Mouse (Mus musculus): Measurements from ENCODE around the gene Aox4. TPM values are rescaled to one million over a fixed set of nuclear protein-coding genes. Genes with fewer than 3 reads are reported as not detected.

Aox4 gene
- total and polyA plus RNA-seq, 3 experiments: 0.05 to 0.27 TPM; not detected in 1

DNA sequence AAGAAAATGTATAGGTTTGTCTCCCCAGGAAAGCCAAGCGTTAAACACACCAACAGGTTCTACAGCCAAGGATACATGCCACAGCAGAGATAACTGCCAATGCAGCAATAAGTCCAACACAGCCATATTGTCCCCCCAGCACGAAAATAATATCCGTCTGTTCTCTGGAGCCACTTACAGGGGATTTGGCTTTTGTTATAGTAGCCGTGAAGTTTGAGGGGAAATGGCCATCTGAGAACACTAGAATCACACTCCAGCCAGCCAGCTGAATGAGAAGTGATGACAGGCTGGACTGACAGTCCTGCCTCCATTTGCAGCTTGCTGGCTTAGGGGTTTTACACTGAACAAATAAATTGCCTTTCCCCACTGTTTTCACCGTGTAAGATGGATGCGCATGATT lies 10.9 kb downstream of the Aox4 start:
- Histone ChIP-seq H3K27ac (ENCODE audit: insufficient read depth, low read depth) (no peak overlapping the region), H3K36me3 (replicated peaks in 1 of 2; ENCODE audit: control insufficient read depth in 1 of 2, insufficient read depth in 1 of 2, low read length in 1 of 2) (no peaks in the 10 kb centered on the region), H3K27me3 (replicated peaks) (no peaks in the 10 kb centered on the region), H3K9me3 (replicated peaks; ENCODE audit: low read length) (no peaks in the 10 kb centered on the region), H3K4me3 (replicated peaks in 1 of 3; ENCODE audit: low read depth in 2 of 3, low read length in 2 of 3, poor library complexity in 1 of 3) (no peak overlapping the region), H3K79me2 (replicated peaks; ENCODE audit: control insufficient read depth, extremely low read depth, insufficient read depth, poor library complexity, severe bottlenecking) (no peaks in the 10 kb centered on the region), H3K9ac (ENCODE audit: insufficient read depth, low read depth) (no peak overlapping the region), H3K4me1 (ENCODE audit: control insufficient read depth in 1 of 2, insufficient read depth in 2 of 2) (no peaks in the 10 kb centered on the region), H3K4me2 (ENCODE audit: insufficient read depth, low read depth, poor library complexity, severe bottlenecking) (no peak overlapping the region)
- TF ChIP-seq HCFC1 (IDR thresholded peaks at IDR 0.05; ENCODE audit: low read depth, low read length) (no peak), E2F4 (IDR thresholded peaks at IDR 0.05; ENCODE audit: insufficient replicate concordance, low read depth, low read length) (no peak), ETS1 (conservative IDR thresholded peaks at IDR 0.05; ENCODE audit: low read depth, low read length) (no peak), NELFE (IDR thresholded peaks at IDR 0.05; ENCODE audit: low read depth, low read length) (no peak), ELF1 (IDR thresholded peaks at IDR 0.05; ENCODE audit: low read depth, low read length) (no peak), JUND (conservative IDR thresholded peaks at IDR 0.05; ENCODE audit: low read depth, low read length) (no peak), SIN3A (IDR thresholded peaks at IDR 0.05; ENCODE audit: low read length) (no peak), TBP (conservative IDR thresholded peaks at IDR 0.05; ENCODE audit: low read depth, low read length) (no peak), ZNF384 (IDR thresholded peaks at IDR 0.05; ENCODE audit: low read depth, low read length) (no peak), MAX (IDR thresholded peaks at IDR 0.05; ENCODE audit: low read length) (no peak), CHD2 (IDR thresholded peaks at IDR 0.05; ENCODE audit: low read length) (no peak), GABPA (IDR thresholded peaks at IDR 0.05; ENCODE audit: insufficient replicate concordance, low read depth, low read length) (no peak), IRF4 (IDR thresholded peaks at IDR 0.05; ENCODE audit: low read depth, low read length) (no peak), ZKSCAN1 (IDR thresholded peaks at IDR 0.05; ENCODE audit: borderline replicate concordance, low read depth, low read length) (no peak), CTCF (conservative IDR thresholded peaks at IDR 0.05 in 1 of 2, IDR thresholded peaks at IDR 0.05 in 1 of 2; ENCODE audit: low read depth in 2 of 2, low read length in 2 of 2) (no peak), BHLHE40 (IDR thresholded peaks at IDR 0.05; ENCODE audit: low read depth, low read length) (no peak), RAD21 (IDR thresholded peaks at IDR 0.05; ENCODE audit: low read depth, low read length) (no peak), ZMIZ1 (IDR thresholded peaks at IDR 0.05; ENCODE audit: low read depth, low read length) (no peak)
- in situ Hi-C loops (cut with MboI; ENCODE audit: low pct_ligation_motif_present, low pct_unique_long_range_greater_than_20kb, low sequenced_read_pairs): no loop called here
- no peak for DNase-seq (ENCODE audit: extremely low read depth)
- dilution Hi-C loops (cut with MboI; ENCODE audit: extremely low pct_ligation_motif_present, extremely low pct_unique_long_range_greater_than_20kb, low sequenced_read_pairs): no loop called here

DNA sequence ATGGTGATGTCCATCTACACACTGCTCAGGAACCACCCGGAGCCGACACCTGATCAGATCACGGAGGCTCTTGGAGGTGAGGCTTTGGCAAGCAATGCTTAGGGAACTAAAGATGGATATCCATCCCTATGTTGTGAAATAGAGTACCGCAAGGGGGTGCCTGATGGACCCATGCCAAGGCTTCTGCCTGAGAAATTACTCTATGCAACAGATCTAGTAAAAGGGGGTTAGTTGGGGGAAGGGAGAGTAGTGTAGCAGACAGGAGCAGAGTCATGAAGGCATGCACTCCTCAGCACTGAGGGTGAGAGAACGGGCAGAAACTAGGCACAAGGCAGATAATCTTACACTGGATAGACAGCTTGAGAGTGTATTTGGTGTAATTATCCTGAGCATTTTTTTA lies 11.7 kb downstream of the Aox4 start:
- no peaks in the 10 kb centered on the region for H3K27me3 ChIP-seq (replicated peaks)
- H3K79me2 ChIP-seq (replicated peaks; ENCODE audit: control insufficient read depth, extremely low read depth, insufficient read depth, poor library complexity, severe bottlenecking): no peaks in the 10 kb centered on the region
- H3K4me1 ChIP-seq (ENCODE audit: control insufficient read depth in 1 of 2, insufficient read depth in 2 of 2): no peaks in the 10 kb centered on the region
- H3K9me3 ChIP-seq (replicated peaks; ENCODE audit: low read length): no peaks in the 10 kb centered on the region
- H3K4me2 ChIP-seq (ENCODE audit: insufficient read depth, low read depth, poor library complexity, severe bottlenecking): no peak overlapping the region
- no peaks in the 10 kb centered on the region for H3K36me3 ChIP-seq (replicated peaks in 1 of 2; ENCODE audit: control insufficient read depth in 1 of 2, insufficient read depth in 1 of 2, low read length in 1 of 2)
- in situ Hi-C loops (cut with MboI; ENCODE audit: low pct_ligation_motif_present, low pct_unique_long_range_greater_than_20kb, low sequenced_read_pairs): no loop called here
- H3K27ac ChIP-seq (ENCODE audit: insufficient read depth, low read depth): no peak overlapping the region
- DNase-seq (ENCODE audit: extremely low read depth): no peak
- H3K9ac ChIP-seq (ENCODE audit: insufficient read depth, low read depth): no peak overlapping the region
- no peak for TF ChIP-seq MAX (IDR thresholded peaks at IDR 0.05; ENCODE audit: low read length)
- TF ChIP-seq MXI1 (IDR thresholded peaks at IDR 0.05; ENCODE audit: low read depth, low read length): no peak
- no peak for TF ChIP-seq JUN (IDR thresholded peaks at IDR 0.05; ENCODE audit: insufficient read depth, low read depth, low read length)
- TF ChIP-seq CHD1 (IDR thresholded peaks at IDR 0.05; ENCODE audit: low read depth, low read length): no peak
- TF ChIP-seq POLR2A (IDR thresholded peaks at IDR 0.05; ENCODE audit: low read depth, low read length): no peak
- TF ChIP-seq E2F4 (IDR thresholded peaks at IDR 0.05; ENCODE audit: insufficient replicate concordance, low read depth, low read length): no peak
- TF ChIP-seq CHD2 (IDR thresholded peaks at IDR 0.05; ENCODE audit: low read length): no peak
- no peak for TF ChIP-seq BHLHE40 (IDR thresholded peaks at IDR 0.05; ENCODE audit: low read depth, low read length)
- TF ChIP-seq RCOR1 (conservative IDR thresholded peaks at IDR 0.05; ENCODE audit: low read depth, low read length): no peak
- TF ChIP-seq SMC3 (IDR thresholded peaks at IDR 0.05; ENCODE audit: low read depth, low read length): no peak
- TF ChIP-seq TBP (conservative IDR thresholded peaks at IDR 0.05; ENCODE audit: low read depth, low read length): no peak
- TF ChIP-seq SIN3A (IDR thresholded peaks at IDR 0.05; ENCODE audit: low read length): no peak
- TF ChIP-seq ZKSCAN1 (IDR thresholded peaks at IDR 0.05; ENCODE audit: borderline replicate concordance, low read depth, low read length): no peak
- TF ChIP-seq MYC (IDR thresholded peaks at IDR 0.05; ENCODE audit: low read depth, low read length): no peak
- TF ChIP-seq MAFK (IDR thresholded peaks at IDR 0.05; ENCODE audit: insufficient replicate concordance, low read length): no peak
- no peak for TF ChIP-seq USF2 (conservative IDR thresholded peaks at IDR 0.05; ENCODE audit: low read depth, low read length)
- dilution Hi-C loops (cut with MboI; ENCODE audit: extremely low pct_ligation_motif_present, extremely low pct_unique_long_range_greater_than_20kb, low sequenced_read_pairs): no loop called here
- no peak overlapping the region for H3K4me3 ChIP-seq (replicated peaks in 1 of 3; ENCODE audit: low read depth in 2 of 3, low read length in 2 of 3, poor library complexity in 1 of 3)

All from CH12.LX (cell line).